Mouse (Mus musculus) forebrain, embryonic 10.5 days (tissue): Measurements from ENCODE around the gene Rims3. TPM values are rescaled to one million over a fixed set of nuclear protein-coding genes. Genes with fewer than 3 reads are reported as not detected.

ENCODE experiments used
- DNase-seq: peaks from one replicate; pipeline ENCODE4 v3.0.0-alpha.2; 2017; ENCODE audit warnings: low spot score; ENCODE audit errors: extremely low spot score
- H3K27ac ChIP-seq: fragments of 300-500 bp; sonication (generic); 2 replicates; pipeline ENCODE4 v1.5.1; 2016; ENCODE audit warnings: mild to moderate bottlenecking
- H3K27me3 ChIP-seq: fragments of 300-500 bp; sonication (generic); 2 replicates; pipeline ENCODE4 v1.6.1; 2016; ENCODE audit warnings: mild to moderate bottlenecking; ENCODE audit not compliant: poor library complexity, severe bottlenecking
- H3K36me3 ChIP-seq: fragments of 300-500 bp; sonication (generic); replicated peaks from 2 replicates; pipeline ENCODE4 v1.6.1; 2016; ENCODE audit warnings: mild to moderate bottlenecking, moderate library complexity
- H3K4me1 ChIP-seq: fragments of 300-500 bp; sonication (generic); 2 replicates; pipeline ENCODE4 v1.6.1; 2016
- H3K4me3 ChIP-seq: fragments of 300-500 bp; sonication (generic); 2 replicates; pipeline ENCODE4 v1.5.1; 2016; ENCODE audit warnings: mild to moderate bottlenecking, moderate library complexity
- H3K9me3 ChIP-seq: fragments of 300-500 bp; sonication (generic); 2 replicates; pipeline ENCODE4 v1.6.1; 2016; ENCODE audit warnings: mild to moderate bottlenecking, moderate library complexity
- WGBS: fragments of 180-500 bp; shearing (Covaris S2); methylation state at CpG from one replicate; pipeline ENCODE4 v1.1.7; 2016; 5-methylcytosine and 5-hydroxymethylcytosine counted together
- polyA plus RNA-seq: library from polyadenylated mRNA; unstranded; fragments of >200 nt; fragmentation: Nextera tagmentation; extraction: Ambion mirVana; gene quantifications from 2 replicates; pipeline ENCODE4 v1.2.1, GENCODE M21; 2016

Gene Rims3
- polyA plus RNA-seq, 1 experiment from 2014 or later, result 3.8 TPM

- H3K36me3 ChIP-seq, result peaks cover 7% of the 10 kb centered on the region
- H3K4me1 ChIP-seq, result peaks cover 21% of the 10 kb centered on the region
- H3K9me3 ChIP-seq, result no peaks in the 10 kb centered on the region
- under 1% methylated on average over 55 of the region's 55 CpGs for WGBS
- H3K4me3 ChIP-seq, result peak overlapping the region; percentile 87
- no peaks in the 10 kb centered on the region for H3K27me3 ChIP-seq
- H3K27ac ChIP-seq, result peak overlapping the region; percentile 100
- peak; percentile 99 for DNase-seq
These were observed 28.9 kb upstream of the Rims3 start for GRCm38 (mm10) chr4:120825577-120826326.

GRCm38 (mm10) chr4:120826418-120826817 lies 28.2 kb upstream of the Rims3 start:
- WGBS, result 97% methylated on average over 6 of the region's 6 CpGs
- DNase-seq, result no peak
- peaks cover 7% of the 10 kb centered on the region for H3K36me3 ChIP-seq
- no peaks in the 10 kb centered on the region for H3K27me3 ChIP-seq
- no peaks in the 10 kb centered on the region for H3K9me3 ChIP-seq
- H3K4me1 ChIP-seq, result peaks cover 21% of the 10 kb centered on the region
- H3K4me3 ChIP-seq, result no peak overlapping the region
- H3K27ac ChIP-seq, result peak overlapping the region; percentile 100

GRCm38 (mm10) chr4:120830767-120831166 lies 23.8 kb upstream of the Rims3 start:
- 0 out of 2 replicates have a peak, but pooled peaks cover 6% of the 10 kb centered on the region for H3K4me1 ChIP-seq
- DNase-seq, result no peak
- no peaks in the 10 kb centered on the region for H3K36me3 ChIP-seq
- H3K4me3 ChIP-seq, result no peak overlapping the region
- no peak overlapping the region for H3K27ac ChIP-seq
- no peaks in the 10 kb centered on the region for H3K9me3 ChIP-seq
- H3K27me3 ChIP-seq, result no peaks in the 10 kb centered on the region
- 82% methylated on average over 5 of the region's 5 CpGs for WGBS

GRCm38 (mm10) chr4:120831472-120831871 lies 23.1 kb upstream of the Rims3 start, which contains the start of gene Nfyc:
Nfyc (minus strand) TSS chr4:120831572.
- H3K4me3 ChIP-seq, result no peak within 1 kb of the TSS
- no peaks in the 10 kb centered on the region for H3K9me3 ChIP-seq
- 88% methylated on average over 4 of the region's 4 CpGs for WGBS
- H3K27me3 ChIP-seq, result no peaks in the 10 kb centered on the region
- no peak within 1 kb of the TSS for H3K27ac ChIP-seq
- H3K4me1 ChIP-seq, result 0 out of 2 replicates have a peak, but pooled peaks cover under 1% of the 10 kb centered on the region
- H3K36me3 ChIP-seq, result no peaks in the 10 kb centered on the region
- DNase-seq, result no peak

- Histone ChIP-seq H3K9me3 (no peaks in the 10 kb centered on the region), H3K4me1 (no peaks in the 10 kb centered on the region), H3K27ac (no peak overlapping the region), H3K27me3 (no peaks in the 10 kb centered on the region), H3K36me3 (no peaks in the 10 kb centered on the region), H3K4me3 (no peak overlapping the region)
- no peak for DNase-seq
- WGBS, result 88% methylated on average over 3 of the region's 3 CpGs
These were observed 13.3 kb upstream of the Rims3 start for GRCm38 (mm10) chr4:120841342-120841741.

GRCm38 (mm10) chr4:120844423-120845082 lies 10.1 kb upstream of the Rims3 start:
- Histone ChIP-seq H3K4me1 (no peaks in the 10 kb centered on the region), H3K27me3 (0 out of 2 replicates have a peak, but pooled peaks cover 8% of the 10 kb centered on the region), H3K27ac (no peak overlapping the region), H3K4me3 (no peak overlapping the region), H3K9me3 (no peaks in the 10 kb centered on the region), H3K36me3 (no peaks in the 10 kb centered on the region)
- DNase-seq, result no peak
- 66% methylated on average over 7 of the region's 7 CpGs for WGBS

GRCm38 (mm10) chr4:120845098-120845497 lies 9.5 kb upstream of the Rims3 start:
- no peaks in the 10 kb centered on the region for H3K9me3 ChIP-seq
- WGBS, result 86% methylated on average over 4 of the region's 4 CpGs
- H3K27ac ChIP-seq, result no peak overlapping the region
- H3K4me3 ChIP-seq, result no peak overlapping the region
- H3K27me3 ChIP-seq, result 0 out of 2 replicates have a peak, but pooled peaks cover 9% of the 10 kb centered on the region
- no peak for DNase-seq
- no peaks in the 10 kb centered on the region for H3K4me1 ChIP-seq
- H3K36me3 ChIP-seq, result no peaks in the 10 kb centered on the region

GRCm38 (mm10) chr4:120848909-120849308 lies 5.7 kb upstream of the Rims3 start:
- Histone ChIP-seq H3K9me3 (no peaks in the 10 kb centered on the region; the same call in 1 of the 2 replicates), H3K27me3 (peaks cover 27% of the 10 kb centered on the region; the same call in 1 of the 2 replicates), H3K4me3 (no peak overlapping the region), H3K36me3 (no peaks in the 10 kb centered on the region), H3K27ac (no peak overlapping the region), H3K4me1 (no peaks in the 10 kb centered on the region)
- no peak for DNase-seq
- WGBS, result 83% methylated on average over 6 of the region's 6 CpGs

GRCm38 (mm10) chr4:120849451-120849850 lies 5.2 kb upstream of the Rims3 start:
- Histone ChIP-seq H3K9me3 (no peaks in the 10 kb centered on the region; the same call in 1 of the 2 replicates), H3K27ac (no peak overlapping the region), H3K4me1 (no peaks in the 10 kb centered on the region), H3K36me3 (no peaks in the 10 kb centered on the region), H3K4me3 (no peak overlapping the region), H3K27me3 (peaks cover 33% of the 10 kb centered on the region)
- 77% methylated on average over 11 of the region's 11 CpGs for WGBS
- no peak for DNase-seq

GRCm38 (mm10) chr4:120850946-120851345 lies 3.7 kb upstream of the Rims3 start:
- no peak overlapping the region for H3K4me3 ChIP-seq
- H3K27ac ChIP-seq, result no peak overlapping the region
- no peaks in the 10 kb centered on the region; the same call in 1 of the 2 replicates for H3K9me3 ChIP-seq
- H3K27me3 ChIP-seq, result peaks cover 48% of the 10 kb centered on the region
- H3K4me1 ChIP-seq, result peaks cover 14% of the 10 kb centered on the region
- WGBS, result 7% methylated on average over 10 of the region's 10 CpGs
- DNase-seq, result peak; percentile 73
- no peaks in the 10 kb centered on the region for H3K36me3 ChIP-seq

GRCm38 (mm10) chr4:120855360-120856060 lies 894 bp downstream of the Rims3 start:
- no peaks in the 10 kb centered on the region; the same call in 1 of the 2 replicates for H3K9me3 ChIP-seq
- H3K36me3 ChIP-seq, result no peaks in the 10 kb centered on the region
- peaks cover 28% of the 10 kb centered on the region for H3K4me1 ChIP-seq
- WGBS, result 13% methylated on average over 7 of the region's 7 CpGs
- peak overlapping the region; percentile 83 for H3K27ac ChIP-seq
- DNase-seq, result no peak
- peaks cover 63% of the 10 kb centered on the region for H3K27me3 ChIP-seq
- peak overlapping the region; percentile 82 for H3K4me3 ChIP-seq

- DNase-seq, result no peak
- peaks cover 62% of the 10 kb centered on the region for H3K27me3 ChIP-seq
- no peak overlapping the region for H3K27ac ChIP-seq
- H3K36me3 ChIP-seq, result no peaks in the 10 kb centered on the region
- WGBS, result 41% methylated on average over 4 of the region's 5 CpGs
- peaks cover 28% of the 10 kb centered on the region for H3K4me1 ChIP-seq
- no peaks in the 10 kb centered on the region; the same call in 1 of the 2 replicates for H3K9me3 ChIP-seq
- H3K4me3 ChIP-seq, result no peak overlapping the region
These were observed 1.8 kb downstream of the Rims3 start for GRCm38 (mm10) chr4:120856376-120856775.
